Mouse (Mus musculus) intestine, postnatal 0 days (tissue): ENCODE data around the gene Vmn2r80. TPM values are rescaled to one million over a fixed set of nuclear protein-coding genes. Genes with fewer than 3 reads are reported as not detected.
"Not testable (repeated sequence)": the region's sequence is repeated elsewhere in the genome, so short reads cannot be mapped to it uniquely, and the experiment has no call there.

Experiments used
- ATAC-seq: fragments of 200-750 bp; cut with Nextera tagmentation; 2 replicates; pipeline ENCODE4 v1.8.0; 2017; ENCODE audit warnings: mild to moderate bottlenecking, moderate TSS enrichment, moderate library complexity
- H3K27ac ChIP-seq: fragments of 300-500 bp; sonication (generic); 2 replicates; pipeline ENCODE4 v1.5.1; 2014; ENCODE audit warnings: mild to moderate bottlenecking, low read depth, low read length, moderate library complexity
- H3K27me3 ChIP-seq: fragments of 300-500 bp; sonication (generic); replicated peaks from 2 replicates; pipeline ENCODE4 v1.6.1; 2014; ENCODE audit warnings: low read length, mixed read lengths; ENCODE audit not compliant: control insufficient read depth, insufficient read depth
- H3K36me3 ChIP-seq: fragments of 300-500 bp; sonication (generic); 2 replicates; pipeline ENCODE4 v1.6.1; 2014; ENCODE audit warnings: mild to moderate bottlenecking, moderate library complexity; ENCODE audit not compliant: control insufficient read depth, insufficient read depth
- H3K4me1 ChIP-seq: fragments of 300-500 bp; sonication (generic); replicated peaks from 2 replicates; pipeline ENCODE4 v1.6.1; 2014; ENCODE audit warnings: antibody characterized with exemption, low read length, mixed read lengths; ENCODE audit not compliant: control insufficient read depth, insufficient read depth
- H3K4me2 ChIP-seq: fragments of 300-500 bp; sonication (generic); replicated peaks from 2 replicates; pipeline ENCODE4 v1.6.1; 2014; ENCODE audit warnings: low read depth, mild to moderate bottlenecking, moderate library complexity
- H3K4me3 ChIP-seq: fragments of 300-500 bp; sonication (generic); 2 replicates; pipeline ENCODE4 v1.5.1; 2014; ENCODE audit warnings: low read depth, low read length
- H3K9ac ChIP-seq: fragments of 300-500 bp; sonication (generic); 2 replicates; pipeline ENCODE4 v1.6.1; 2014; ENCODE audit warnings: mild to moderate bottlenecking, low read depth, low read length
- H3K9me3 ChIP-seq: fragments of 300-500 bp; sonication (generic); 2 replicates; pipeline ENCODE4 v1.6.1; 2016; ENCODE audit warnings: mixed run types; ENCODE audit not compliant: control insufficient read depth
- CTCF ChIP-seq: sonication (generic); IDR thresholded peaks from 2 replicates; pipeline ENCODE4 v1.5.1; 2016; ENCODE audit warnings: low read depth, mild to moderate bottlenecking, control low read depth, antibody characterized with exemption, moderate library complexity
- WGBS: fragments of 180-500 bp; shearing (Covaris S2); extraction: QIAGEN DNeasy Blood & Tissue Kit; methylation state at CpG from one replicate; pipeline ENCODE4 v1.1.7; 2014; 5-methylcytosine and 5-hydroxymethylcytosine counted together
- polyA plus RNA-seq: library from polyadenylated mRNA; unstranded; fragments of >200 nt; fragmentation: Nextera tagmentation; extraction: Ambion mirVana; gene quantifications from 2 replicates; pipeline ENCODE4 v1.2.1, GENCODE M21; 2015

The Vmn2r80 gene
- not detected in 2 replicates for polyA plus RNA-seq

DNA sequence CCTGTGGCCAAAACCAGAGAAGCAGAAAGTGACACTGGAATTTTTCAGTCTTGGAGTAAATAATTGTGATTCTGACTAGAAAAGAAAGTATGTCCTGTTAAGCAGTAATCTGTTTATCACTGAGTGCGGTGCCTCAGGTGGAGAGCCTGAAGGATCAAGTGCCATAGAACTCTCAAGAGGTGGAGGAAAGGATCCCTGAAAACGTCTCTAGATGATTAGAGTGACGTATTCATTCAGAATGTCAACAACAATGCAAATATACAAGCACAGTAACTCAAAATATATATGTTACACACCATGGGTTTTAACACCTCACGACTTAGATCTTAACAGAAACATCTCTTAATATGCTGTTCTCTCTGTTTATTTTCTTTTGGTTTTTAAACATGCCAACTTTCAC, at the start of gene Vmn2r80:
Gene Vmn2r80 (plus strand): TSS at position 301 of the 400 bp plus-strand sequence.
- not testable (repeated sequence) for H3K4me2 ChIP-seq, H3K27ac ChIP-seq, H3K9ac ChIP-seq, H3K4me1 ChIP-seq, H3K4me3 ChIP-seq, H3K27me3 ChIP-seq, H3K36me3 ChIP-seq, ATAC-seq, H3K9me3 ChIP-seq
- WGBS: 77% methylated on average over 4 of the region's 4 CpGs

GRCm38 (mm10) chr10:79106325-79107282, 42.0 kb upstream of the Vmn2r80 start:
- H3K4me2 ChIP-seq: no peak overlapping the region
- no peaks in the 10 kb centered on the region for H3K4me1 ChIP-seq
- H3K27me3 ChIP-seq: no peaks in the 10 kb centered on the region
- WGBS: 32% methylated on average over 8 of the region's 8 CpGs
- ATAC-seq: no peak
- no peak overlapping the region for H3K27ac ChIP-seq
- H3K9ac ChIP-seq: no peak overlapping the region
- no peak overlapping the region for H3K4me3 ChIP-seq
- no peaks in the 10 kb centered on the region for H3K9me3 ChIP-seq
- no peaks in the 10 kb centered on the region for H3K36me3 ChIP-seq
- TF ChIP-seq CTCF: no peak

GRCm38 (mm10) chr10:79107531-79107930, 41.0 kb upstream of the Vmn2r80 start:
- TF ChIP-seq CTCF: no peak
- Histone ChIP-seq H3K9ac (no peak overlapping the region), H3K4me3 (no peak overlapping the region), H3K36me3 (no peaks in the 10 kb centered on the region), H3K9me3 (no peaks in the 10 kb centered on the region), H3K27me3 (no peaks in the 10 kb centered on the region), H3K4me1 (no peaks in the 10 kb centered on the region), H3K27ac (no peak overlapping the region), H3K4me2 (no peak overlapping the region)
- no peak for ATAC-seq
- 58% methylated on average over 2 of the region's 2 CpGs for WGBS

- no peaks in the 10 kb centered on the region for H3K9me3 ChIP-seq
- no peak overlapping the region for H3K27ac ChIP-seq
- no peak for TF ChIP-seq CTCF
- no peak overlapping the region for H3K9ac ChIP-seq
- 77% methylated on average over 1 of the region's 1 CpGs for WGBS
- H3K27me3 ChIP-seq: no peaks in the 10 kb centered on the region
- H3K4me2 ChIP-seq: no peak overlapping the region
- no peak overlapping the region for H3K4me3 ChIP-seq
- H3K4me1 ChIP-seq: no peaks in the 10 kb centered on the region
- H3K36me3 ChIP-seq: no peaks in the 10 kb centered on the region
- ATAC-seq: no peak
These were observed 39.4 kb upstream of the Vmn2r80 start for GRCm38 (mm10) chr10:79109156-79109555.

DNA sequence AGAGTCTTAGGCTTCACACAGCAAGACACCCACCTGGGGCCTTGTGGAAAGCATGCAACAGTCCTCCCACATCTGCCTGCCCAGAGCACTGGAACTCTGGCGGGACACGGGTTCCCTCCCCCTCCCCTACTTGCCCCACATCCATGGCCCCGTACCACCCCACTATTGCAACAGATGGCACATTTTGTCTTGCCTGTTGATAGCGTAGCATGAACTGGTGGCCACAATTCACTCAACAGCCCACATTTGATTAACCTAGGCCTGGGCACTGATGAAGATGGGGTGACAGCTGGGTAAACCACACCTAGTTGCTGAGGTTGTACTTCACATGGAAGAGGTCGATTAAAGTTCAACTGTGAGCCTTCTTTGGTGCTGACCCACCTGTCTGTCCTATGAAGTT, 38.1 kb upstream of the Vmn2r80 start:
- Histone ChIP-seq H3K27ac (no peak overlapping the region), H3K9ac (no peak overlapping the region), H3K27me3 (no peaks in the 10 kb centered on the region), H3K4me2 (no peak overlapping the region), H3K4me1 (no peaks in the 10 kb centered on the region), H3K9me3 (no peaks in the 10 kb centered on the region), H3K4me3 (no peak overlapping the region), H3K36me3 (no peaks in the 10 kb centered on the region)
- no peak for TF ChIP-seq CTCF
- no peak for ATAC-seq
- 82% methylated on average over 5 of the region's 5 CpGs for WGBS

GRCm38 (mm10) chr10:79115085-79115484, 33.5 kb upstream of the Vmn2r80 start:
- 59% methylated on average over 1 of the region's 1 CpGs for WGBS
- no peak for ATAC-seq

More at GRCm38 (mm10) chr10:79115085-79115484, 33.5 kb upstream of the Vmn2r80 start:
- Histone ChIP-seq H3K36me3 (no peaks in the 10 kb centered on the region), H3K4me2 (no peak overlapping the region), H3K9me3 (no peaks in the 10 kb centered on the region), H3K27me3 (no peaks in the 10 kb centered on the region), H3K9ac (no peak overlapping the region), H3K27ac (no peak overlapping the region), H3K4me3 (no peak overlapping the region), H3K4me1 (no peaks in the 10 kb centered on the region)
- TF ChIP-seq CTCF: no peak
